Mouse (Mus musculus): ENCODE results near the gene Npff. TPM values are rescaled to one million over a fixed set of nuclear protein-coding genes. Genes with fewer than 3 reads are reported as not detected.

The Npff gene
- total RNA-seq, 2 experiments from 2014 or later: 0.89 to 8.2 TPM

Other genes starting within 250 kb of the Npff start
- gene Mfsd5, start 245.5 kb downstream of the Npff start, total RNA-seq (2014; fragmentation: Nextera tagmentation): 30.4 and 32.9 TPM in 2 replicates
- gene Mfsd5, start 245.5 kb downstream of the Npff start, total RNA-seq (2017): 14.2 and 19.5 TPM in 2 replicates
- gene Espl1, start 228.7 kb downstream of the Npff start, total RNA-seq (2014; fragmentation: Nextera tagmentation): 54.5 and 68.3 TPM in 2 replicates
- gene Espl1, start 228.7 kb downstream of the Npff start, total RNA-seq (2017): 16.6 and 40.6 TPM in 2 replicates
- 210 and 293 TPM in 2 replicates for gene Pfdn5, start 198.8 kb downstream of the Npff start, total RNA-seq (2014; fragmentation: Nextera tagmentation)
- 214 and 318 TPM in 2 replicates for gene Pfdn5, start 198.8 kb downstream of the Npff start, total RNA-seq (2017)
- gene Myg1, start 193.2 kb downstream of the Npff start, total RNA-seq (2014; fragmentation: Nextera tagmentation): 85.2 and 86.5 TPM in 2 replicates
- 60.8 and 73.8 TPM in 2 replicates for gene Myg1, start 193.2 kb downstream of the Npff start, total RNA-seq (2017)
- gene Aaas, start 174.2 kb downstream of the Npff start, total RNA-seq (2014; fragmentation: Nextera tagmentation): 145 and 165 TPM in 2 replicates
- gene Aaas, start 174.2 kb downstream of the Npff start, total RNA-seq (2017): 179 and 207 TPM in 2 replicates
- gene Sp7, start 157.8 kb downstream of the Npff start, total RNA-seq (2014; fragmentation: Nextera tagmentation): not detected in 2 replicates
- not detected in 2 replicates for gene Sp7, start 157.8 kb downstream of the Npff start, total RNA-seq (2017)
- gene Sp1, start 118.8 kb downstream of the Npff start, total RNA-seq (2014; fragmentation: Nextera tagmentation): 68.0 and 80.3 TPM in 2 replicates
- gene Sp1, start 118.8 kb downstream of the Npff start, total RNA-seq (2017): 45.0 and 62.2 TPM in 2 replicates
- gene Amhr2, start 79.6 kb downstream of the Npff start, total RNA-seq (2014; fragmentation: Nextera tagmentation): not detected in 2 replicates
- not detected in 2 replicates for gene Amhr2, start 79.6 kb downstream of the Npff start, total RNA-seq (2017)
- 61.5 and 97.6 TPM in 2 replicates for gene Prr13, start 65.9 kb downstream of the Npff start, total RNA-seq (2014; fragmentation: Nextera tagmentation)
- gene Prr13, start 65.9 kb downstream of the Npff start, total RNA-seq (2017): 50.3 and 54.5 TPM in 2 replicates
- 749 and 832 TPM in 2 replicates for gene Pcbp2, start 54.4 kb downstream of the Npff start, total RNA-seq (2014; fragmentation: Nextera tagmentation)
- gene Pcbp2, start 54.4 kb downstream of the Npff start, total RNA-seq (2017): 152 and 207 TPM in 2 replicates
- not detected in 2 replicates for gene Gm10337, start 21.2 kb downstream of the Npff start, total RNA-seq (2014; fragmentation: Nextera tagmentation)
- not detected in 2 replicates for gene Gm10337, start 21.2 kb downstream of the Npff start, total RNA-seq (2017)
- 0.39 TPM in 1 of 2 replicates, not detected in the other for gene Map3k12, start 7.9 kb downstream of the Npff start, total RNA-seq (2014; fragmentation: Nextera tagmentation)
- 0.14 and 0.15 TPM in 2 replicates for gene Map3k12, start 7.9 kb downstream of the Npff start, total RNA-seq (2017)
- 37.4 and 40.7 TPM in 2 replicates for gene Tarbp2, start 6.8 kb downstream of the Npff start, total RNA-seq (2014; fragmentation: Nextera tagmentation)
- gene Tarbp2, start 6.8 kb downstream of the Npff start, total RNA-seq (2017): 17.0 and 19.7 TPM in 2 replicates
- gene Gm28047, start 100.1 kb upstream of the Npff start, total RNA-seq (2014; fragmentation: Nextera tagmentation): 2.6 TPM in 1 of 2 replicates, not detected in the other
- gene Gm28047, start 100.1 kb upstream of the Npff start, total RNA-seq (2017): not detected in 2 replicates
- gene Atf7, start 100.5 kb upstream of the Npff start, total RNA-seq (2014; fragmentation: Nextera tagmentation): 115 and 116 TPM in 2 replicates
- 24.7 and 27.0 TPM in 2 replicates for gene Atf7, start 100.5 kb upstream of the Npff start, total RNA-seq (2017)
- gene Atp5g2, start 147.4 kb upstream of the Npff start, total RNA-seq (2014; fragmentation: Nextera tagmentation): 135 and 168 TPM in 2 replicates
- 71.6 and 94.3 TPM in 2 replicates for gene Atp5g2, start 147.4 kb upstream of the Npff start, total RNA-seq (2017)
- 11.3 and 14.1 TPM in 2 replicates for gene Calcoco1, start 197.2 kb upstream of the Npff start, total RNA-seq (2014; fragmentation: Nextera tagmentation)
- 12.6 and 20.3 TPM in 2 replicates for gene Calcoco1, start 197.2 kb upstream of the Npff start, total RNA-seq (2017)